Mouse (Mus musculus): ENCODE data around the gene Ntrk1. TPM values are rescaled to one million over a fixed set of nuclear protein-coding genes. Genes with fewer than 3 reads are reported as not detected.

The Ntrk1 gene
- total and polyA plus RNA-seq, 3 experiments: not detected

- TF ChIP-seq UBTF (IDR thresholded peaks at IDR 0.05; ENCODE audit: borderline replicate concordance, insufficient read depth, low read depth, low read length) (no peak), GATA1 (IDR thresholded peaks at IDR 0.05; ENCODE audit: low read depth, low read length) (no peak), ETS1 (IDR thresholded peaks at IDR 0.05; ENCODE audit: low read depth, low read length) (no peak)
Measured at GRCm38 (mm10) chr3:87745036-87745659, 49.8 kb downstream of the Ntrk1 start (continued).

- DNase-seq (ENCODE audit: low read depth, low spot score): no peak
- Histone ChIP-seq H3K9me3 (replicated peaks; ENCODE audit: insufficient read depth, low read length) (no peaks in the 10 kb centered on the region), H3K4me1 (ENCODE audit: control insufficient read depth in 1 of 2, insufficient read depth in 2 of 2, low read length in 2 of 2) (no peaks in the 10 kb centered on the region), H3K79me2 (ENCODE audit: control insufficient read depth, insufficient read depth, low read length, poor library complexity) (no peaks in the 10 kb centered on the region), H3K36me3 (ENCODE audit: control insufficient read depth in 1 of 2, insufficient read depth in 2 of 2, low read length in 2 of 2) (no peaks in the 10 kb centered on the region), H3K4me3 (ENCODE audit: control insufficient read depth in 1 of 2, insufficient read depth in 1 of 2, low read depth in 2 of 2, low read length in 2 of 2) (no peak overlapping the region), H3K27me3 (ENCODE audit: control insufficient read depth in 1 of 2, insufficient read depth in 2 of 2, low read length in 2 of 2) (peaks cover 0 to 1% of the 10 kb centered on the region in 2 experiments; a peak in 1 of 4 replicates), H3K27ac (ENCODE audit: control insufficient read depth, low read depth, low read length) (no peak overlapping the region), H3K9ac (ENCODE audit: control insufficient read depth, low read depth, low read length, poor library complexity, severe bottlenecking) (no peak overlapping the region)
- TF ChIP-seq ZNF384 (IDR thresholded peaks at IDR 0.05; ENCODE audit: low read depth, low read length) (no peak), ELF1 (IDR thresholded peaks at IDR 0.05; ENCODE audit: low read depth, low read length) (no peak), NRF1 (IDR thresholded peaks at IDR 0.05; ENCODE audit: insufficient read depth, low read depth, low read length, poor library complexity, severe bottlenecking) (no peak), TBP (IDR thresholded peaks at IDR 0.05; ENCODE audit: low read depth, low read length) (no peak), POLR2A (IDR thresholded peaks at IDR 0.05; ENCODE audit: control insufficient read depth in 1 of 2, insufficient read depth in 1 of 2, low read depth in 1 of 2, low read length in 2 of 2, poor library complexity in 1 of 2) (no peak), POLR2AphosphoS5 (IDR thresholded peaks at IDR 0.05; ENCODE audit: borderline replicate concordance, low read depth, low read length) (no peak), TCF12 (IDR thresholded peaks at IDR 0.05; ENCODE audit: low read depth, low read length) (no peak), POLR2AphosphoS2 (IDR thresholded peaks at IDR 0.05; ENCODE audit: low read length) (no peak), CHD1 (IDR thresholded peaks at IDR 0.05; ENCODE audit: low read depth, low read length) (no peak), BHLHE40 (IDR thresholded peaks at IDR 0.05; ENCODE audit: borderline replicate concordance, low read depth, low read length) (no peak), ZMIZ1 (IDR thresholded peaks at IDR 0.05; ENCODE audit: low read depth, low read length) (no peak), MEF2A (IDR thresholded peaks at IDR 0.05; ENCODE audit: extremely low read depth, insufficient replicate concordance, low read depth, low read length, poor library complexity, severe bottlenecking) (no peak)
Measured at GRCm38 (mm10) chr3:87743927-87744326, 51.0 kb downstream of the Ntrk1 start.

- no peak overlapping the region for H3K4me3 ChIP-seq (ENCODE audit: control insufficient read depth in 1 of 2, insufficient read depth in 1 of 2, low read depth in 2 of 2, low read length in 2 of 2)
- peaks cover 0 to 1% of the 10 kb centered on the region in 2 experiments; a peak in 1 of 4 replicates for H3K27me3 ChIP-seq (ENCODE audit: control insufficient read depth in 1 of 2, insufficient read depth in 2 of 2, low read length in 2 of 2)
- H3K27ac ChIP-seq (ENCODE audit: control insufficient read depth, low read depth, low read length): no peak overlapping the region
- TF ChIP-seq KAT2A (conservative IDR thresholded peaks at IDR 0.05; ENCODE audit: low read depth, low read length) (no peak), POLR2AphosphoS2 (IDR thresholded peaks at IDR 0.05; ENCODE audit: low read length) (no peak)
- H3K9ac ChIP-seq (ENCODE audit: control insufficient read depth, low read depth, low read length, poor library complexity, severe bottlenecking): no peak overlapping the region
- no peaks in the 10 kb centered on the region for H3K4me1 ChIP-seq (ENCODE audit: control insufficient read depth in 1 of 2, insufficient read depth in 2 of 2, low read length in 2 of 2)
- DNase-seq (ENCODE audit: low read depth, low spot score): no peak
- no peaks in the 10 kb centered on the region for H3K9me3 ChIP-seq (replicated peaks; ENCODE audit: insufficient read depth, low read length)
- no peaks in the 10 kb centered on the region for H3K36me3 ChIP-seq (ENCODE audit: control insufficient read depth in 1 of 2, insufficient read depth in 2 of 2, low read length in 2 of 2)
- no peaks in the 10 kb centered on the region for H3K79me2 ChIP-seq (ENCODE audit: control insufficient read depth, insufficient read depth, low read length, poor library complexity)
Measured at GRCm38 (mm10) chr3:87742735-87743134, 52.2 kb downstream of the Ntrk1 start.
